Mouse (Mus musculus): ENCODE measurements around the gene Atp2b2. TPM values are rescaled to one million over a fixed set of nuclear protein-coding genes. Genes with fewer than 3 reads are reported as not detected.

Atp2b2 gene
- total RNA-seq, 2 experiments from 2014 or later = 0.10 to 0.28 TPM

DNA sequence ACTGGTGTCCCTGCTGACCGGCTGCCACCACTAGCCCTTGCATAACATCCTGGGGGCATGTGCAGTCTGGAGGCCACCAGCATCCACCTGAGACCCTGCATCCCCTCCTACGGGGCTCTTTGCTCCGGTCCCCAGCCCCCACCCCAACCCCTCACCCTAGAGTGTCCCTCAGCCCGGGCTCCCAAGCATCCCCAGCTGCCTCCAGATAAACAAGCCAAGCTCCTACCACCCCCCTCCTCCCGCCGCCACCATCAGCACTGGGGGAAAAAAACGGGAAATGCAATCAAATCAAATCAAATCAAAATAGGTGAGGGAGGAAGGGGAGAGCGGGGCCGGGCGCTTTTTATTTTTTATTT lies 151.6 kb downstream of the Atp2b2 start:
- H3K4me3 ChIP-seq = peak overlapping the region; percentile 51
- DNase-seq = no peak
- H3K27ac ChIP-seq = no peak overlapping the region
- no peak for TF ChIP-seq CTCF (IDR thresholded peaks at IDR 0.05)
- intact Hi-C loops (cut with DNase I) = no loop called here

DNA sequence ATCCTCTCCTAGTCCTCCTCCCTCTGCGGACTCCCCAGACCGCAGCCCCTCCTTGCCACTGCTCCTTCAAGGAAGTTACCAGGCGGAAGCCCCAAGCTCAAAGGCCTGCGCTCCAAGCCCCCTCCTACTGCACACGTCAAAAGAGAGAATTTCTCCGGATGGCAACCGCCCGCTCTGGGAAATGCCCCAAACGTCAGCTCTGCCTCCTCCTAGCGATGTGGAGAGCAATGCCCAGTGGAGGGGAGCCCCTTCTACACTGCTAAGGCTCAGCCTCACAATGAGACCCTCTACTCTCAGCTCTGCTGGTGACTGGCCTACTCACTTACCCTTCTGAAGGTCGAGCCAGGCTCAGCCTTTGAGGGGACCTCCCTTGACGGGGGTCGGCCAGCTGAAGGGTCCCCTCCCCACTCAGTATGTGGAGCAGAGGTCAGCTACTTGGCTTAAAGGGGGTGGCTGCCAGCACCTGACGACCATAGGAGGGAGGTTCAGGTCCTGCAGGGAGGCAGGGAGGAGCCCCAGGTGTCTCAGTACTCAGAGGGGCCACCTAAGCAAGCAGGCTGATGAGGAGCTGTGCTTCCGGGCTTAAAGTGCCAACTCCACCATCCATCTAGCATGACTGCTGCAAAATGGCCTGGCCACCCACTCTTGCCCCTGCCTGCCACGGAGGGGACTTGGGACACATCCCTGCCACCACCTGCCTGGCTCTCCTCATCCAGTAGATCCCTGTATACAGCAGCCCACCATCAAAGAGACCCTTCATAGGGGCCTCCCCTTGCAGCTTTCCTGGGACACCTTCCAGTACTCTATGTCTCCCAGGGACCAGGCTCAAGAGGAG lies 152.2 kb downstream of the Atp2b2 start:
- intact Hi-C loops (cut with DNase I) = no loop called here
- TF ChIP-seq CTCF (IDR thresholded peaks at IDR 0.05) = no peak
- Histone ChIP-seq H3K4me3 (no peak overlapping the region), H3K27ac (no peak overlapping the region)
- DNase-seq = no peak

DNA sequence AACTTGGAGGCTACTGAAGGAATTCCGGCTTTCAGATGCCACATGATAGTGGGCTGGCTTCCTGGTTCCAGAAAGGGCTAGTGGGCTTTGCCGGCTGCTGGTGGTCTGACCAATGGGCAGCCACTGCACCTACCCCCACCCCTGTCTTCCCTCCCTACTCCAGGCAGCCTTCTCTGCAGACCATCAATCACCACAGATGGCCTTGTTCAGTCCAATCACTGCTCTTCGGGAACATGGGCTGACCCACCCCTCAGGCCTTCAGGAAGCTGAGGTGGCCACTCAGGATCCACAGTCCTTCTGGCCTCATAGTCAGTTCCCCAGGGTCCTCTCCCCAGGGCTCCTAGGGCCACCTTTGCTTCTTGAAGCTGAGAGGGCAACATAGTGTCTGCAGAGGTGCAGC lies 153.2 kb downstream of the Atp2b2 start:
- no peak for DNase-seq
- Histone ChIP-seq H3K27ac (no peak overlapping the region), H3K4me3 (no peak overlapping the region)
- no peak for TF ChIP-seq CTCF (IDR thresholded peaks at IDR 0.05)
- intact Hi-C loops (cut with DNase I) = loop anchor here (10.0 kb wide), 1 partner anchor 124 kb away; no protein-coding TSS in a partner anchor

DNA sequence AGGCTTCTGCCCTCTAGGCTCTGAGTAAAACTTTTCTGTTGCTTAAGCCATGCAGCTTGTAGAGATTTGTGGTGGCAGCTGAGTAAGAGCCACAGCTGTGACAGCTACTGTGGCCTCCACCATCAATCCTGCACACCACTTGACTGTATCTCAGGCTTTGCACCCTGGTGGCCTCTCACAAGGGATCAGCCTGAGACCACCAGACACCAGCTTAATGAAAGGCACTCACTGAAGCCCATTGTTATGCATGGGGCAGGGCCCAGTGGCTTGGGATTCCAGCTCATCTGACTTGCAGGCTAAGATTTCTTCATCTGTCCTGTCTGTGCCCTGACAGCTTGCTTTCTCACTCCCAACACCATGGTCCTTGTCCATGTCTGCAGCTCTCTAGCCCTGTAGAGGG lies 155.5 kb downstream of the Atp2b2 start:
- Histone ChIP-seq H3K4me3 (no peak overlapping the region), H3K27ac (no peak overlapping the region)
- intact Hi-C loops (cut with DNase I) = loop anchor here (10.0 kb wide), 1 partner anchor 122 kb away; no protein-coding TSS in a partner anchor
- no peak for TF ChIP-seq CTCF (IDR thresholded peaks at IDR 0.05)
- DNase-seq = no peak

DNA sequence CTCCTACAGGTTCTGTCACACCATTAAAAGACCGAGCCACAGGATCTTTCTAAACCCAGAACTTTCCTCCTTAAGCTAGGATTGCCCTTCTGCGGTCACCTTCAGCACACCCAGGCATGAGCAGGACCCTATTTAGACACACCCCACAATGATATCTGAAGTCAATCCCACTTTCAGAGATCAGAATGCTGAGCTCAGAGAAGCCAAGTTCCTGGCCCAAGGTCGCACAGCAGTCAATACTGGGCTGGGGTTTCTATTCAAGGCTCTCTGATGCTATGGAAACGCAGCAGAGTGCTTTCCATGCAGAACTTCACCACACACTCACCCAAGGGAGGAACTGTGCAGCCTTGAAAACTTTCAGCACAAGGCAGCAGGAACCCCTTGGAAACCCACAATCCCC lies 157.6 kb downstream of the Atp2b2 start:
- no peak for DNase-seq
- intact Hi-C loops (cut with DNase I) = loop anchor here (10.0 kb wide), 1 partner anchor 120 kb away; no protein-coding TSS in a partner anchor
- no peak overlapping the region for H3K4me3 ChIP-seq
- H3K27ac ChIP-seq = no peak overlapping the region
- TF ChIP-seq CTCF (IDR thresholded peaks at IDR 0.05) = no peak

DNA sequence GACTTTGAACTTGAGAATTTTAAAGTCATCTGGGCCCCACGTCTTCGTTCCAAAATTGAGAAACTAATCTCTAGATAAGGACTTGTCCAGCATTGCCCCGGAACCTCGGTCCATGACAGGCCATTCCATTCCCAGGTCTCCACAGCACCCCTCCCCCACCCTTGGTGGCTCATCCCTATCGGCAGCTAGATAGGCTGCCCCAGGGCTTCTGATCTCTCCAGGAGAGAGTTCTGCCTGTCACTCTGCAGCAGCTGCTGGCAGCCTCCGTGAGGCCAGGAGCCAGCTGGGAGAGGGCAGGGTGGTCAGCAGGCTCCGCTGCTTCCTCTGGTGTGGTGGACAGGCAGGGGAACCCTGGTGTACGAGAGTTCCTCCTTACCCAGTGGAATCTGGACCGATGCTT lies 159.2 kb downstream of the Atp2b2 start:
- Histone ChIP-seq H3K27ac (no peak overlapping the region), H3K4me3 (no peak overlapping the region)
- TF ChIP-seq CTCF (IDR thresholded peaks at IDR 0.05) = no peak
- intact Hi-C loops (cut with DNase I) = loop anchor here (10.0 kb wide), 1 partner anchor 118 kb away; no protein-coding TSS in a partner anchor
- DNase-seq = no peak

DNA sequence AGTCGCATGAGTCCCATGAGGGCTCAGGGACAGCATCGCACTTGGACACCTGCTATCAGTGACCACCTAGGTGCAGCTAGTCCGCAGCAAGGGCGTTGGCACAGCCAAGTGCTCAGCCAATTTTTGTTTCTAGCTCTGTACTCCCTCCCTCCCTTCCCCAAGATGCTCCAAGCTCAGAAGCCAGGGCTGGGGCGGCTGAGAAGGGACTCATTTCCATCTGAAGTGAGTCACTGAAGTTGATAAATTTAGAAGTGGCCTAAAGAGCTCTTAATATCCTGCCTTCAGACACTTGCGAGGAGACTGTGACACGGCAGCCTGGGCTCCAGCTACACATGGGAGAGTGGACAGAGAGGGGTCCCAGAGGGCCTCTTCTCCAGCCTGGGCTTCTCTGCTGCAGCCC lies 160.0 kb downstream of the Atp2b2 start:
- TF ChIP-seq CTCF (IDR thresholded peaks at IDR 0.05) = no peak
- intact Hi-C loops (cut with DNase I) = loop anchor here (10.0 kb wide), 1 partner anchor 118 kb away; no protein-coding TSS in a partner anchor
- Histone ChIP-seq H3K27ac (no peak overlapping the region), H3K4me3 (no peak overlapping the region)
- no peak for DNase-seq

DNA sequence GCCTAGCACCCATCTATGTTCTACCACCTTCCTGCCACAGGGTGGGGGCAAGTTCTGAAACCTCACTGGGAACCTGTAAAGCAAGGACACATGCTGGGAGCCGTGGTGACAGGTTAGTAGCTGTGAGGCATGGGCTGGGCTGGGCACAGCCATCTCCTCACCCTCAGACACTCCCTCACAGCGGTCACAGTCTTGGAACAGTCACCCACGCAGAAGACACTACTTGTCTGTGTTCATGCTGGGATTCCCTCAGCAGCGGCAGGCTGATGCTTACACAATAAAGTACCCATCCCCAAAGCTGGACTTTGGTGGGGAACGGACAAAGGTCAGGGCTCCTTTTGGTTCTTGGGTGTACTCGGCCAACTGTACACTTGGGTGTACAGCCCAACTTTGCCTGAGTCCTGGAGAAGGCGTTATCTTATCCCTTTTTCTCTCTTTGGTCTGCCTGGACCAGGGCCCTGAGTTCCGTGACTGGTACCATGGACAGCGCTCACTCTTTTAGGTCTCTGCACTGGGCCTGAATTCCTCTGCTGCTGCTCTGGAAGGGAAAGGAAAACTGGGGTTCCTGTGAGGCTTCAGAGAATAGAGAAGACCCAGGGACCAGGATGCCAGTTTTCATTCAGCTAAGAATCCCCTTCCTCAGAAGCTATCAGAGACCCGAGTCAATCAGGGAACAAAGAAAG lies 160.7 kb downstream of the Atp2b2 start:
- no peak for DNase-seq
- Histone ChIP-seq H3K4me3 (no peak overlapping the region), H3K27ac (no peak overlapping the region)
- intact Hi-C loops (cut with DNase I) = loop anchor here (10.0 kb wide), 1 partner anchor 117 kb away; no protein-coding TSS in a partner anchor
- TF ChIP-seq CTCF (IDR thresholded peaks at IDR 0.05) = no peak

DNA sequence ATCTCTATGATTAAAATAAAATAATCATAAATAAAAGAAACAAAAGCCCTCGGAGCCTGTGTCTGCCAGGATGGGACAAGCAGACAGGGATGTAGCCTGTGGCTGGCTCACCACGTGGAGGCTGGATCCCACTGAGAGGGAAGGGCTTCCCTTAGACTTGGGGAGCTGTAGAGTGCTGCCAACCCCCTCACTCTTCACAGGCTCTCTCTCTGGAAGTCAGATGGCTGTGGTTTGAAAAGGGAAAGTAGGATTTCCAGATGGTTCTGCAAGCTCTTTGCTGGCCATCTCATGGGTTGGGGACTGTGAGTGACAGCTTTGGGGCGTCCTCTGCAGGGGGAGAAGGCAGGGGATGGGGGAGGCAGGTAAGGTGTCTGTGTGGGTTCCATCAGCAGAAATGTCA lies 163.0 kb downstream of the Atp2b2 start:
- no peak for TF ChIP-seq CTCF (IDR thresholded peaks at IDR 0.05)
- no peak overlapping the region for H3K4me3 ChIP-seq
- no peak for DNase-seq
- intact Hi-C loops (cut with DNase I) = no loop called here
- H3K27ac ChIP-seq = no peak overlapping the region

DNA sequence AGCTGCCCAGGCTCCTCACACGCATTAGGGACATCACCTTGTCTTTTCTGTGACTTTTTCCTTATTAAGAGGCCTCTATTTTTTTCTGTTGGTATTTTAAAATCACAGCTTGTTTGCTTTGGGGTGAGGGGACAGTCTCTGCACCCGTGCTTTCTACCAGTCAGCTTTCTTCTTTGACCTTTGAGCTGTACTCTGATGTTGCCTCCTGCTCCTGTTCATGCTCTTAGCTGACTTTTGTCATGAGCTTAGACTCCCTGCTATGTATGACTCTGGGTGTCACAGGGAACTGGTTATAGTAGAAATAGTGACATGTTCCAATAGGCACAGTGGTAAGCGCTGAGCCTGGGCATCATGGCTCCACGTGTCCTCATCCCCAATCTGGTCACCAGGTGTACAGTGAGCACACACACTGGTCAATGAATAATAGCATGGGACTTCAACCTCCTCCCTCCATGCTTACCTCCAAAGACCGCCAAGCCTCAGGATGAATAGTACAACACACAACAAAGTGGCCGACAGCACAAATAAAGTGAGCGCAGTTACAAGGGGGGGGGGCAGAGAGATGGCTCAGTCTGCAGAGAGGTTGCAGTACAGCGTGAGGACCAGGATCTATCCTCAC lies 163.8 kb downstream of the Atp2b2 start:
- no peak for DNase-seq
- no peak for TF ChIP-seq CTCF (IDR thresholded peaks at IDR 0.05)
- intact Hi-C loops (cut with DNase I) = no loop called here
- Histone ChIP-seq H3K4me3 (no peak overlapping the region), H3K27ac (no peak overlapping the region)

DNA sequence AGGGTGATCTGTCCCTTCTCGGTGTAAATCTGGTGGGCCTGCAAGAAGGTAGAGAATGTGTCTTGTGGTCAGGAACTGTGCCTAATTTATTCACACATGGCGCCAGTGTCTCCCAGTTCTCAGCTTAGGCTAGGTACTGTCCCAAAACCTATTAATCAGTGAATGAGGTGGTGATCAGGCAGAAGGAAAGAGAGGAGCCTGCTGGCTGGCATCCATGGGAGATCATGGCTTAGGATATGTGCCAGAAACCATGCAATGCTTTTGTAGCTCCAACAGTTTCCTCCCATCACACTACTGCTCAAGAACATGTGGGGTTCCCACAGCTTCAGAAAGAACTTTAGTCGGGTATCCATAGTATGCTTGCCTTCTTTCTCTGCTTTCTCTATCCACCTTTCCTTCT lies 165.8 kb downstream of the Atp2b2 start:
- no peak for TF ChIP-seq CTCF (IDR thresholded peaks at IDR 0.05)
- Histone ChIP-seq H3K4me3 (no peak overlapping the region), H3K27ac (no peak overlapping the region)
- intact Hi-C loops (cut with DNase I) = no loop called here
- DNase-seq = no peak

DNA sequence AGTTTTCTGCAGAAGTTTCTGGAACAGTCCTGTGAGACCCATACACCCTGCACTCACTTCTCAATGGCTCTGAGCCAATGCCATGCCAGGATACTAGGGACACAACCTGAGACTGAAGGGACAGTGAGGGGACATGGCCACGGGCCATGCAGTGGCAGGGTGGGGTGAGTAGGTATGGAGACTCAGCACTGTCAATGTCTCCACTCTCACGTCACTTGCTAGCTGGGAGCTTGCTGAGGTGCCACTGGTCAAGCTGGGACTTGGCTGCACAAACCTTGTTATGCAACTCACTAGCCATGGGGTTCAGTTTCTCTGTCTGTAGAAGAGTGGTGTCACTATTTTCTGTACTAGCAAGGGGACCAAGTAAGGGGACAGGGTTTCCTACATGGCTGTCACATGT lies 167.2 kb downstream of the Atp2b2 start:
- intact Hi-C loops (cut with DNase I) = no loop called here
- Histone ChIP-seq H3K4me3 (no peak overlapping the region), H3K27ac (no peak overlapping the region)
- no peak for TF ChIP-seq CTCF (IDR thresholded peaks at IDR 0.05)
- no peak for DNase-seq

DNA sequence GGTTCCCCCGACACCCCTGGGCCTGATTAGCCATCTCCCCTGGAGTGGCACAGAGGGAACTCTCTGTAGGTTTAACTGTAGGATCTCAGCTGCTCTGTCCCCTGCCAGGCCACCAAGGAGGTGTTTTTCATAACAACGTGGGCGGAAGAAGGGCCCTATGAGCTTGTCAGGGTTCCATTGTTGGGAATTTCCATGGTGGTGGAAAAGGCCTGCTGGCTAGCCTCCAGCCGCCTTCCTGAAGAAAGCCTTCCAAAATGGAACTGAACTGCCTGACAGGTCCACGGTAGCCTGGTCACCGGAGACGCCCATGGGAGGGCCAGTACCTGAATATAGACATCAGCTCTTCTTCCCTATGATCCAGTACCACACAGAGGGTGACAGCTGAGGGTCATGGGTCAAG lies 169.8 kb downstream of the Atp2b2 start:
- DNase-seq = no peak
- Histone ChIP-seq H3K4me3 (no peak overlapping the region), H3K27ac (no peak overlapping the region)
- intact Hi-C loops (cut with DNase I) = no loop called here
- TF ChIP-seq CTCF (IDR thresholded peaks at IDR 0.05) = no peak

All from gastrocnemius, adult 2 months (tissue).